Mouse (Mus musculus): ENCODE measurements around the gene Fto.

The Fto gene

GRCm38 (mm10) chr8:91611723-91612362 lies 298.5 kb downstream of the Fto start:
- DNase-seq (ENCODE audit: low spot score in 2 of 2): no peak

- no peak for DNase-seq (ENCODE audit: low spot score in 2 of 2)
Measured at GRCm38 (mm10) chr8:91612387-91613130, 299.2 kb downstream of the Fto start.

GRCm38 (mm10) chr8:91613603-91614002 lies 300.3 kb downstream of the Fto start:
- no peak for DNase-seq (ENCODE audit: low spot score in 2 of 2)

GRCm38 (mm10) chr8:91615196-91615595 lies 301.9 kb downstream of the Fto start:
- DNase-seq (ENCODE audit: low spot score in 2 of 2): no peak

GRCm38 (mm10) chr8:91615781-91616683 lies 302.7 kb downstream of the Fto start:
- DNase-seq (ENCODE audit: low spot score in 2 of 2): no peak

GRCm38 (mm10) chr8:91617772-91618171 lies 304.4 kb downstream of the Fto start:
- no peak for DNase-seq (ENCODE audit: low spot score in 2 of 2)

GRCm38 (mm10) chr8:91622757-91623156 lies 309.4 kb downstream of the Fto start:
- DNase-seq (ENCODE audit: low spot score in 2 of 2): no peak

- no peak for DNase-seq (ENCODE audit: low spot score in 2 of 2)
Measured at GRCm38 (mm10) chr8:91625686-91626558, 312.6 kb downstream of the Fto start.

- no peak for DNase-seq (ENCODE audit: low spot score in 2 of 2)
Measured at GRCm38 (mm10) chr8:91629594-91629993, 316.3 kb downstream of the Fto start.

- no peak for DNase-seq (ENCODE audit: low spot score in 2 of 2)
Measured at GRCm38 (mm10) chr8:91630320-91631033, 317.2 kb downstream of the Fto start.

- DNase-seq (ENCODE audit: low spot score in 2 of 2): no peak
Measured at GRCm38 (mm10) chr8:91632411-91632810, 319.1 kb downstream of the Fto start.

- no peak for DNase-seq (ENCODE audit: low spot score in 2 of 2)
Measured at GRCm38 (mm10) chr8:91635406-91635805, 322.1 kb downstream of the Fto start.

- no peak for DNase-seq (ENCODE audit: low spot score in 2 of 2)
Measured at GRCm38 (mm10) chr8:91636887-91637286, 323.6 kb downstream of the Fto start.

- no peak for DNase-seq (ENCODE audit: low spot score in 2 of 2)
Measured at GRCm38 (mm10) chr8:91637684-91638083, 324.4 kb downstream of the Fto start.

- DNase-seq (ENCODE audit: low spot score in 2 of 2): no peak
Measured at GRCm38 (mm10) chr8:91638256-91638655, 324.9 kb downstream of the Fto start.

GRCm38 (mm10) chr8:91640471-91640870 lies 327.1 kb downstream of the Fto start:
- no peak for DNase-seq (ENCODE audit: low spot score in 2 of 2)

GRCm38 (mm10) chr8:91645484-91645883 lies 332.2 kb downstream of the Fto start:
- DNase-seq (ENCODE audit: low spot score in 2 of 2): no peak

GRCm38 (mm10) chr8:91647959-91648358 lies 334.6 kb downstream of the Fto start:
- DNase-seq (ENCODE audit: low spot score in 2 of 2): no peak

GRCm38 (mm10) chr8:91648776-91649175 lies 335.5 kb downstream of the Fto start:
- DNase-seq (ENCODE audit: low spot score in 2 of 2): no peak

- no peak for DNase-seq (ENCODE audit: low spot score in 2 of 2)
Measured at GRCm38 (mm10) chr8:91653561-91653960, 340.2 kb downstream of the Fto start.

- DNase-seq (ENCODE audit: low spot score in 2 of 2): no peak
Measured at GRCm38 (mm10) chr8:91657381-91657780, 344.1 kb downstream of the Fto start.
